Mouse (Mus musculus): ENCODE results near the gene Glis1. TPM values are rescaled to one million over a fixed set of nuclear protein-coding genes. Genes with fewer than 3 reads are reported as not detected.
A peak's percentile ranks its signal among the peaks of the same experiment; 100 is the strongest.

Glis1 gene
- 4.0 and 6.3 TPM in 2 replicates for polyA plus RNA-seq (2014; fragmentation: Nextera tagmentation; extraction: Ambion mirVana)

DNA sequence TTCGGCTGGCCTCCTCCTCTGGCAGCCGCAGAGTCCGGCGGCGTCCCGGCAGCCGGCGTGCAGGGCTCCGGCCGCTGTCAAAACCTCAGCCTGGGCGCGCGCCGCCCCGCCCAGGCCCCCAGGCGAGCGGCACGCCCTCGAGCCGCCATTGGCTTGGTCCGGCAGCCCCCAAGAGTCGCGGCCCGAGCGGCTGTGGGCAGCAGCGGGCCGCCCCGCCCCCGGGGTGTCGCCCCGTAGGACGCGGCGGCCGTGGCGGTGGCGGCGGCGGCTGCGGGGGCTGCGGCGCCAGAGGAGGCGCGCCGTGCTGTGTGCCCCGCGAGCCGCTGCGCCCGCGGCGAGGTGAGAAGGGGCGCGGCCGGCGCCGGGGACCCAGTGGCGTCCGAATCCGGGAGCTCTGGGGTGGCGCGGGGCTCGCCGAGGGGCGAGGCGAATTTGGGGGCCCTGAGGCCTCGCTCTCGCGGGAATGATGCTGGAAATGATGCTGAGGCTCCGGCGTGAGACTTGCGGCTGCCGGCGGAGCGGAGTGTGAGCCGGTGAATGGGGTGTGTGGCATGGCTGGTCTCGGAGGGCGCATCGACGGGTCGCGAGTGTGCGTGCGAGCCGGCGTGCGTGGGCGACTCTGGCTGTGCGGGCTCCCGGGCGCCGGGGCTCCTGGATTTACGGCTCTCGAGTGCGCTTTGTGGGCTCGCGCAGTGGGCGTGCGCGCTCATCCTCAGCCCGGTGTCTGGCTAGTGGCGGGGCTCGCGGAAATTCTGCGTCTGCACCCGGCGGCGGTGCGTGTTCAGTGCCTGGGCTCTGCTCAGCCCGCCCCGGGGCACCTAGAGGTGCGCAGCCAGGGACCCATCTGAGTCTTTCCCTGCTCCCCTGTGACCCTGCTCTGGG lies at the start of gene Glis1:
Gene Glis1, plus strand, starts transcription at position 236 of the 882 bp plus-strand sequence.
- H3K9me3 ChIP-seq (ENCODE audit: control insufficient read depth, low read length) = no peaks in the 10 kb centered on the region
- DNase-seq (ENCODE audit: low spot score) = peak; percentile 82
- H3K27me3 ChIP-seq (ENCODE audit: control insufficient read depth, insufficient read depth, low read length) = peaks cover 51% of the 10 kb centered on the region
- peak; percentile 91 for ATAC-seq (ENCODE audit: low FRiP score)
- WGBS = under 1% methylated on average over 73 of the region's 112 CpGs
- peak within 1 kb of the TSS; percentile 99 for H3K4me2 ChIP-seq (replicated peaks; ENCODE audit: low read depth, low read length)
- peak within 1 kb of the TSS; percentile 70 for H3K4me3 ChIP-seq (ENCODE audit: low read depth, low read length)
- H3K4me1 ChIP-seq (replicated peaks; ENCODE audit: control insufficient read depth, insufficient read depth, low read length) = peaks cover 6% of the 10 kb centered on the region; the same call in 1 of the 2 replicates
- no peaks in the 10 kb centered on the region for H3K36me3 ChIP-seq (ENCODE audit: control insufficient read depth, insufficient read depth, low read length)
- H3K27ac ChIP-seq (ENCODE audit: low read depth, low read length) = no peak within 1 kb of the TSS
- H3K9ac ChIP-seq (ENCODE audit: low read depth, low read length) = peak within 1 kb of the TSS; percentile 62

DNA sequence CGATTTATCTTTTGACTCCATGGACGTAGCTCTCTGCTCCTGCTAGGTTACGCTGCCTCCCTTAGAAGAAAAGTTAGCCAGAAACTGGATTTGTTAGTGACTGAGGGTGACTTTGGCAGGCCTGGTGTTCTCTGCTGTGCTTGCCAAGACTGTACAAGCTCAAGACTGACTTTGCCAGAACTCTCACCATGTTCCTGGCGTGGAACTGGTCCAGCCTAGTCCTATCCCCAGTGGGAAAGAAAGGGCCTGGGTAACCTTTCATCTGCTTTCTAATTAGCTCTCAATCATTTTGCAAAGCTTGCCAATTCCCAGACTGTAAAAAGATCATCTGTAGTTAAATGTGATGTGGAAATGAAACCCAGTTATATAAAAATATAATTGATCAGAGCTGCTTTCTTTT lies 47.4 kb upstream of the Glis1 start:
- ATAC-seq (ENCODE audit: low FRiP score) = no peak
- H3K4me3 ChIP-seq (ENCODE audit: low read depth, low read length) = no peak overlapping the region

DNA sequence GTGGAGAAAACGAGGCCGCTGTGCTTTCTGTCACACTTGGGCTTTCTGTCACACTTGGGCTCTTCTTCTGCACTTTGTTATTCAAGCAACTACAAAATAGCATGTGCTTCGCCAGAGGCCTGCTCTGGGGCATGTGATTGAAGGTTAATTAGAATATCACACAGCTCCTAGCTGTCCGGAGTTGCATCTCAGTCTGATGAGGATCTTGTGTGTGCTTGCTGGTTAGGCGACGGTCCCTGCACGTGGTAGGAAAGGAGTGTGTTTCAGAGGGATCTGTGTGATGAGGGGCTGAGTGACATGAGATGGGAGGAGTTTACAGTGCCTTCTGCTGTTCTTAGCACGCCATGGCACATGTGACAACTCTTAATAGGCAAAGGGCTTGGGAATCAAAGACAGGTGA lies 46.9 kb upstream of the Glis1 start:
- Histone ChIP-seq H3K9ac (ENCODE audit: low read depth, low read length) (no peak overlapping the region), H3K27me3 (ENCODE audit: control insufficient read depth, insufficient read depth, low read length) (no peaks in the 10 kb centered on the region), H3K9me3 (ENCODE audit: control insufficient read depth, low read length) (no peaks in the 10 kb centered on the region), H3K4me2 (replicated peaks; ENCODE audit: low read depth, low read length) (no peak overlapping the region), H3K36me3 (ENCODE audit: control insufficient read depth, insufficient read depth, low read length) (0 out of 2 replicates have a peak, but pooled peaks cover 3% of the 10 kb centered on the region), H3K4me3 (ENCODE audit: low read depth, low read length) (no peak overlapping the region), H3K4me1 (replicated peaks; ENCODE audit: control insufficient read depth, insufficient read depth, low read length) (no peaks in the 10 kb centered on the region), H3K27ac (ENCODE audit: low read depth, low read length) (no peak overlapping the region)
- no peak for DNase-seq (ENCODE audit: low spot score)
- 94% methylated on average over 8 of the region's 8 CpGs for WGBS
- ATAC-seq (ENCODE audit: low FRiP score) = no peak

More for the DNA sequence above, 47.4 kb upstream of the Glis1 start:
- no peak for DNase-seq (ENCODE audit: low spot score)
- Histone ChIP-seq H3K36me3 (ENCODE audit: control insufficient read depth, insufficient read depth, low read length) (0 out of 2 replicates have a peak, but pooled peaks cover 2% of the 10 kb centered on the region), H3K4me2 (replicated peaks; ENCODE audit: low read depth, low read length) (no peak overlapping the region), H3K27ac (ENCODE audit: low read depth, low read length) (no peak overlapping the region), H3K9me3 (ENCODE audit: control insufficient read depth, low read length) (no peaks in the 10 kb centered on the region), H3K9ac (ENCODE audit: low read depth, low read length) (no peak overlapping the region), H3K4me1 (replicated peaks; ENCODE audit: control insufficient read depth, insufficient read depth, low read length) (no peaks in the 10 kb centered on the region), H3K27me3 (ENCODE audit: control insufficient read depth, insufficient read depth, low read length) (no peaks in the 10 kb centered on the region)
- WGBS = 95% methylated on average over 4 of the region's 4 CpGs

DNA sequence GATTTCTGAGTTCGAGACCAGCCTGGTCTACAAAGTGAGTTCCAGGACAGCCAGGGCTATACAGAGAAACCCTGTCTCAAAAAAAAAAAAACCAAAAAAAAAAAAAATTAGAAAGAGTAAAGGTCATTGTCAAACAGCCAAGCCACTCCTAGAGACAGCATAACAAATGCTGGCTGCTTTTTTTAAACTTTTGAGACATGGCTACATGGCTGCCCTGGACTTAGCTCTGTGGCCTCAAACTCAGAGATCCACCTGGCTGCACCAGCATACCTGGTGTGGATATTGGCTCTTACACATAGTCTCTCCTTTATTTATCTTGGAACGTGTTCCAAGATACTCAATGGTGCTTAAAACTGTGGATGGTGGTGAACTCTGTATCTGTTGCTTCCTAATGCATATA lies 46.1 kb upstream of the Glis1 start:
- WGBS = 97% methylated on average over 2 of the region's 2 CpGs
- no peak for DNase-seq (ENCODE audit: low spot score)
- 0 out of 2 replicates have a peak, but pooled peaks cover 4% of the 10 kb centered on the region for H3K36me3 ChIP-seq (ENCODE audit: control insufficient read depth, insufficient read depth, low read length)

DNA sequence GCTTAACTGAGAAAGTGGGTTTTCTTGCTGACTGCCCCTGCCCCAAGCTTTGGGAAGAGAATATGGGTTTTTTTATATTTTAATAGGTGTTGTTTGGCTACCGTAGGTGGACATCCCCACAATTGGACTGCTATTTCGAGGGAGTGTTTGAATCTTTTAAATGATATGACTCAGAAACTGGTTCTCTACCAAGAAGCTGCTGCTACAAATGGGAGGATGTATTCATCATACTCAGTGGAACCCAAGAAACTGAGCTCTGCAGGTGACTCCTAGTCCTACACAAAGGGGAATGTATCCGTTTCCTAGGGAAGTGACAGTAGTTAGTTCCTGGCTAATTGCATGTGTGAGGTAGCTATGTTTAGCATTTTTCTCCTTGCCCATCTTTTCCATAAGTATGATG lies 45.0 kb upstream of the Glis1 start:
- WGBS = 96% methylated on average over 3 of the region's 3 CpGs
- H3K4me3 ChIP-seq (ENCODE audit: low read depth, low read length) = no peak overlapping the region
- no peaks in the 10 kb centered on the region for H3K4me1 ChIP-seq (replicated peaks; ENCODE audit: control insufficient read depth, insufficient read depth, low read length)
- no peak overlapping the region for H3K4me2 ChIP-seq (replicated peaks; ENCODE audit: low read depth, low read length)
- no peak overlapping the region for H3K27ac ChIP-seq (ENCODE audit: low read depth, low read length)
- H3K9ac ChIP-seq (ENCODE audit: low read depth, low read length) = no peak overlapping the region
- H3K27me3 ChIP-seq (ENCODE audit: control insufficient read depth, insufficient read depth, low read length) = no peaks in the 10 kb centered on the region
- H3K9me3 ChIP-seq (ENCODE audit: control insufficient read depth, low read length) = no peaks in the 10 kb centered on the region
- 0 out of 2 replicates have a peak, but pooled peaks cover 3% of the 10 kb centered on the region for H3K36me3 ChIP-seq (ENCODE audit: control insufficient read depth, insufficient read depth, low read length)
- ATAC-seq (ENCODE audit: low FRiP score) = no peak
- no peak for DNase-seq (ENCODE audit: low spot score)

More for the DNA sequence above, 46.1 kb upstream of the Glis1 start:
- no peak overlapping the region for H3K27ac ChIP-seq (ENCODE audit: low read depth, low read length)
- no peak overlapping the region for H3K9ac ChIP-seq (ENCODE audit: low read depth, low read length)
- H3K27me3 ChIP-seq (ENCODE audit: control insufficient read depth, insufficient read depth, low read length) = no peaks in the 10 kb centered on the region
- no peak overlapping the region for H3K4me3 ChIP-seq (ENCODE audit: low read depth, low read length)
- no peak for ATAC-seq (ENCODE audit: low FRiP score)
- no peak overlapping the region for H3K4me2 ChIP-seq (replicated peaks; ENCODE audit: low read depth, low read length)
- no peaks in the 10 kb centered on the region for H3K9me3 ChIP-seq (ENCODE audit: control insufficient read depth, low read length)
- no peaks in the 10 kb centered on the region for H3K4me1 ChIP-seq (replicated peaks; ENCODE audit: control insufficient read depth, insufficient read depth, low read length)

DNA sequence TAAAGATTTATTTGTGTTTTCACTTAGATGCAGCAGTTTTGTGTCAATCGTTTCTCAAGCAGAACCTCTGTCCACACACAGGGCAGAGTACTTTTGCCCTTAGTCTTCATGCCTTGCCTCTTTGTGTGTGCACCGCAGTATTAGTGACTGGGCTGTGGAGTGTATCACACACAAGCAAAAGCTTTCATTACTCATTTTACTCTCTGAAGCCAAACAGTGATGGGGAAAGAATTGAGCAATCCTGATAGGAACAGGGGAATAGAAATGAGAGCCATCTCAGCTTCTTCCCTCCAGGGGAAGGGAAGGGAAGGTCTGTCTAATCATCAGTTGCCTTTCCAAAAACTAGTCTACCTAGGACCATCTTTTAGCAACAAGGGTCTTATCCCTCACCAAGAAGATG lies 40.6 kb upstream of the Glis1 start:
- DNase-seq (ENCODE audit: low spot score) = no peak
- ATAC-seq (ENCODE audit: low FRiP score) = no peak
- no peak overlapping the region for H3K27ac ChIP-seq (ENCODE audit: low read depth, low read length)
- H3K4me3 ChIP-seq (ENCODE audit: low read depth, low read length) = no peak overlapping the region
- no peaks in the 10 kb centered on the region for H3K4me1 ChIP-seq (replicated peaks; ENCODE audit: control insufficient read depth, insufficient read depth, low read length)
- H3K9ac ChIP-seq (ENCODE audit: low read depth, low read length) = no peak overlapping the region
- no peak overlapping the region for H3K4me2 ChIP-seq (replicated peaks; ENCODE audit: low read depth, low read length)
- no peaks in the 10 kb centered on the region for H3K27me3 ChIP-seq (ENCODE audit: control insufficient read depth, insufficient read depth, low read length)
- 89% methylated on average over 2 of the region's 2 CpGs for WGBS
- no peaks in the 10 kb centered on the region for H3K9me3 ChIP-seq (ENCODE audit: control insufficient read depth, low read length)
- H3K36me3 ChIP-seq (ENCODE audit: control insufficient read depth, insufficient read depth, low read length) = 0 out of 2 replicates have a peak, but pooled peaks cover 2% of the 10 kb centered on the region

GRCm38 (mm10) chr4:107420202-107420601 lies 14.2 kb upstream of the Glis1 start:
- 83% methylated on average over 4 of the region's 4 CpGs for WGBS
- no peak overlapping the region for H3K27ac ChIP-seq (ENCODE audit: low read depth, low read length)
- H3K4me2 ChIP-seq (replicated peaks; ENCODE audit: low read depth, low read length) = no peak overlapping the region
- no peak overlapping the region for H3K9ac ChIP-seq (ENCODE audit: low read depth, low read length)
- H3K27me3 ChIP-seq (ENCODE audit: control insufficient read depth, insufficient read depth, low read length) = no peaks in the 10 kb centered on the region
- peaks cover 2% of the 10 kb centered on the region; the same call in 1 of the 2 replicates for H3K4me1 ChIP-seq (replicated peaks; ENCODE audit: control insufficient read depth, insufficient read depth, low read length)
- H3K9me3 ChIP-seq (ENCODE audit: control insufficient read depth, low read length) = no peaks in the 10 kb centered on the region
- ATAC-seq (ENCODE audit: low FRiP score) = no peak
- H3K4me3 ChIP-seq (ENCODE audit: low read depth, low read length) = no peak overlapping the region
- H3K36me3 ChIP-seq (ENCODE audit: control insufficient read depth, insufficient read depth, low read length) = no peaks in the 10 kb centered on the region
- no peak for DNase-seq (ENCODE audit: low spot score)

DNA sequence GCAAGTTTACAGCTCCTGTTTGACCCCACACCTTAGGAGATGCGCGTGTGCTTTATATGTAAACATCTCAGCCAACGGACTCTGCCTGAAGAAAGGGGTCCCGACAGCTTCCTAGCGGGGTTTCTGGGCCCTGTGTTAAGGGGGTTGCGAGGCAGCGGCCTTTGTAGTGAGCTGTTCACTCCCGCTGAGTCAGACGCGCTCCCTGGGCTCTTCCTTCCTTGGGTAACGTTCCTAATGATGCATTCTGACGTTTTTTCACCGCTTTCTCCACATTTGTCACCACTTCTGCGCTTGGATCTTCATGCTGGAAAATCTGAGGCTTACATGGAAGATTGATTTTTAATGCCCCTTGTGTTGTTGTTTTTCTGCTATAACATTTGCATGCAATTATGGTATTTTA lies 12.7 kb upstream of the Glis1 start:
- peak; percentile 29 for DNase-seq (ENCODE audit: low spot score)
- 2% methylated on average over 14 of the region's 14 CpGs for WGBS
- ATAC-seq (ENCODE audit: low FRiP score) = no peak
- no peaks in the 10 kb centered on the region for H3K9me3 ChIP-seq (ENCODE audit: control insufficient read depth, low read length)
- H3K4me3 ChIP-seq (ENCODE audit: low read depth, low read length) = peak overlapping the region; percentile 10; the same call in 1 of the 2 replicates
- H3K36me3 ChIP-seq (ENCODE audit: control insufficient read depth, insufficient read depth, low read length) = no peaks in the 10 kb centered on the region
- H3K27ac ChIP-seq (ENCODE audit: low read depth, low read length) = no peak overlapping the region
- H3K4me1 ChIP-seq (replicated peaks; ENCODE audit: control insufficient read depth, insufficient read depth, low read length) = peaks cover 2% of the 10 kb centered on the region; the same call in 1 of the 2 replicates
- peak overlapping the region; percentile 26 for H3K4me2 ChIP-seq (replicated peaks; ENCODE audit: low read depth, low read length)
- no peaks in the 10 kb centered on the region for H3K27me3 ChIP-seq (ENCODE audit: control insufficient read depth, insufficient read depth, low read length)
- H3K9ac ChIP-seq (ENCODE audit: low read depth, low read length) = no peak overlapping the region
